Mouse (Mus musculus): ENCODE measurements around the gene Nme4.
"Not testable (repeated sequence)": the region's sequence is repeated elsewhere in the genome, so short reads cannot be mapped to it uniquely, and the experiment has no call there.

Nme4 gene

DNA sequence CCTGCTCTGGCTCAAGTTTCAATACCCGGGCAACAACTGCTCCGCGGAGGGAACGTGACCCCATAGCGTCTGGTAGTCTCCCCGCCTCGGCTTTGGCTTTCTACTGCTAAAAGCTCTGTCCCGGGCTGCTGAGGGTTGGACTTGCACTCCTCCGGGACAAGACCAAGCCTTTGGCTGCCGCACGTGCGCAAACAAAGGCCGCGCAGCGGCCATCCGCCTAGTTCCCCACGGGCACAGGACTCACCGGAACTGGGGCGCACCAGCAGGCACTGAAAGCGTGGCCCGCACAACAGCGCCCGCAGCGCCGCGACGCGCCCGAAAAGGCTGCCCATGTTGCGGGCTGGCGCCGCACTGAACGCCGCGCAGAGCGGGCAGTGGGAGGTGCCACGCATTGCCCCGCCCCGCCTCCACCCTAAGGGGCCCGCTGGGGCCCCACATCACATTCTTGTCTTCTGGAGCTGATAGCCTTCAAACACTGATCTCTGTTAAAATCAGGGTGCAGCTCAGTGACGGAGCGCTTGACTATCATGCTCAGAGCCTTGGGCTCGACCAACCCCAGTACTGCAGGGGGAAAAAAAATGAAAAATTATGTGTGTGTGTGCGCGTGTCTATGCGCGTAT lies at the start of gene Nme4:
Gene Nme4 (minus strand): TSS at position 482 of the 620 bp plus-strand sequence.
- no peak for DNase-seq (ENCODE audit: low read depth)

GRCm38 (mm10) chr17:26143386-26143785 lies 48.0 kb upstream of the Nme4 start:
- no peak for DNase-seq (ENCODE audit: low read depth)

DNA sequence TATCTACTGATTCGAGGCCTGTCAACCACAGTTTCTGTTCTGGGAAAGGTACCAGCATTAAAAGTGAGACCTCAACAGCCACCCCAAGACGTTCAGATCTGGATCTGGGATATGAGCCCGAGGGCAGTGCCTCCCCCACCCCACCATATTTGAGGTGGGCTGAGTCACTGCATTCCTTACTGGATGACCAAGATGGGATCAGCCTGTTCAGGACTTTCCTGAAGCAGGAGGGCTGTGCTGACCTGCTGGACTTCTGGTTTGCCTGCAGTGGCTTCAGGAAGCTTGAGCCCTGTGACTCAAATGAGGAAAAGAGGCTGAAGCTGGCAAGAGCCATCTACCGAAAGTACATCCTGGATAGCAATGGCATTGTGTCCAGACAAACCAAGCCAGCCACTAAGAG lies 47.4 kb upstream of the Nme4 start:
- DNase-seq (ENCODE audit: low read depth), result no peak

GRCm38 (mm10) chr17:26138901-26139381 lies 43.5 kb upstream of the Nme4 start:
- DNase-seq (ENCODE audit: low read depth), result no peak

DNA sequence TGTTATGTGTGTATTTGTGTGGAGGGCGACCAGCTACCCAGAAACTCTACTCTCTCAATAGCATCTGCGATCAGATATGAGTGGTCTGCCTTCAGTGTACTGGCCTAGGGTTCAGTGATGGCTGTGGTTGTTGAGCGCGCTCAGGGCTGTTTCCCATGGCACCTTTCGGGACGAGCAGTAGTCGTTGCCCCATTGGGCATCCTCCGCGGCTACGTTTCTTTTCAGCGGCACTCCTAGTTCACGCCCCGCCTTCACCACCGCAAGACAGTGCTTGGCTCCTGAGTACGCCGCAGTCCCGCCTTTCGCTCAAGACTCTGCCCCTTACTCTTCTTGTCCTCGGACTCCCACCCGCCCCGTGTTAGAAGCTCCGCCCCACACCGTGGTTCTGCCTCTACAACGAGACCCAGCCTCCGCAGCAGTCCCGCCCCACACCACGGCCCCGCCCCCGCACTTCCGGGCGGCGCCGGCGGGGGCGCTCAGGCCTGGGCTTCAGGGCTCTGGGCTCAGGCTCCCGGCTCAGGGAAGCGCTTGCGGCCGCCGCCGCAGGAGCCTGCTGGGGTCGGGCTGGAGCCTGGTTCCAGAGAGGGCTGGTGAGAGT lies 42.9 kb upstream of the Nme4 start, which contains the start of gene Axin1:
Gene Axin1 (plus strand): TSS at position 450 of the 598 bp plus-strand sequence.
- DNase-seq (ENCODE audit: low read depth), result peak; percentile 89

GRCm38 (mm10) chr17:26137751-26138130 lies 42.3 kb upstream of the Nme4 start:
- no peak for DNase-seq (ENCODE audit: low read depth)

GRCm38 (mm10) chr17:26137106-26137750 lies 41.8 kb upstream of the Nme4 start:
- no peak for DNase-seq (ENCODE audit: low read depth)

GRCm38 (mm10) chr17:26131856-26132853 lies 36.8 kb upstream of the Nme4 start:
- DNase-seq (ENCODE audit: low read depth), result no peak

GRCm38 (mm10) chr17:26131062-26131732 lies 35.8 kb upstream of the Nme4 start:
- DNase-seq (ENCODE audit: low read depth), result no peak

- no peak for DNase-seq (ENCODE audit: low read depth)
These were observed 29.8 kb upstream of the Nme4 start for GRCm38 (mm10) chr17:26125226-26125625.

- DNase-seq (ENCODE audit: low read depth), result no peak
These were observed 29.2 kb upstream of the Nme4 start for GRCm38 (mm10) chr17:26124560-26124959.

DNA sequence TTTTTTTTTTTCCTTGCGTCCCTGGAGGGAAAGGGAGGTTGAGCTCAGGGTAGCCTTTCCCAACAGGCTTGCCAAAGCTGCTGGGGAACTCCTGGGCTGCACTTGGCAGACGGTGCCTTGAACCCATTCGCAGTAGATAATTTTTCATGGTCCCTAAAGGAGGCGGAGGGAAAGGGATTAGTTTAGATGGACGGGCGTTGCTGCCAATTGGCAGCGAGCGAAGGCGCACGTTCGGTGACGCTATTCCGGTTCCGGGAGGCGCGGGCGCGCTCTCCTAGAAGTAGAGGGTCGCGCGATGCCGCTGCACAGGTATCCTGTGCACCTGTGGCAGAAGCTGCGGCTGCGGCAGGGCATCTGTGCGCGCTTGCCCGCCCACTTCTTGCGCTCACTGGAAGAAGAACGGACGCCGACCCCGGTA lies 27.9 kb upstream of the Nme4 start, which contains the start of gene Mrpl28:
Gene Mrpl28 (plus strand): TSS at position 234 of the 418 bp plus-strand sequence.
- peak; percentile 87 for DNase-seq (ENCODE audit: low read depth)

DNA sequence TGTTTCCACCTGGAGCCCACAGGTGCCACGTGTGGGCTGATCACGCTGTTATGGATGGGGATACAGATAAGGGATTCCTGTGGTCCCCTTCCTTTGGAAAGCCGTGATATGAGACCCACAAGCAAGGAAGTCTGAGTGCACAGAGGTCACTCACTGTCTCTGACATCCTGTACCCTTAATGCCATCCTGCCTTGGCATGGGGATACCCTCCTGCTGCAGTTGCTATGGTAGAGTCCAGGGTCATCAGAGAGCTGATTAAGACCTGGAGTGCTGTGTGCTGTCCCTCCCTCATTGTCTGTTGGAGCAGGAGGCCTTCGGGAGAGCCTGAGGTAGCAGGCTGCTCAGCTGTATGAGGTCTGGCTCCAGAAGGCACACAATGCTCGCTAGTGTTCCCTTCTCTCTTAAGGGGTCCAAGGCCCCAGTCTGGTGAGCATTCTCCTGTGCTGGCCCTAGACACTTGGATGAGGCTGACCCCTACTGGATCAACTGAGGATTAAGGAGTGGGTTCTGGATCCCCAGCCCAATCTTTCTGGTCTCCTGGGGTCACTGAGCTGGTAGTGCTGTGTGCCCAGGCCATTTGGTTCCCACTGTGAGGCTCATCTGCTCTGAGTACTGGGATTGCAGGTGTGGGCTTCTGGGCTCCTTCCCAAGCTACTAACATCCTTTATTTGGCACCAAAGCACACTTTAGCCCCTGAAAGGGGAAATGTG lies 27.2 kb upstream of the Nme4 start:
- no peak for DNase-seq (ENCODE audit: low read depth)

- peak; percentile 50 for DNase-seq (ENCODE audit: low read depth)
These were observed 24.6 kb upstream of the Nme4 start for GRCm38 (mm10) chr17:26119766-26120710.

- DNase-seq (ENCODE audit: low read depth), result no peak
These were observed 21.3 kb upstream of the Nme4 start for GRCm38 (mm10) chr17:26116503-26117258.

DNA sequence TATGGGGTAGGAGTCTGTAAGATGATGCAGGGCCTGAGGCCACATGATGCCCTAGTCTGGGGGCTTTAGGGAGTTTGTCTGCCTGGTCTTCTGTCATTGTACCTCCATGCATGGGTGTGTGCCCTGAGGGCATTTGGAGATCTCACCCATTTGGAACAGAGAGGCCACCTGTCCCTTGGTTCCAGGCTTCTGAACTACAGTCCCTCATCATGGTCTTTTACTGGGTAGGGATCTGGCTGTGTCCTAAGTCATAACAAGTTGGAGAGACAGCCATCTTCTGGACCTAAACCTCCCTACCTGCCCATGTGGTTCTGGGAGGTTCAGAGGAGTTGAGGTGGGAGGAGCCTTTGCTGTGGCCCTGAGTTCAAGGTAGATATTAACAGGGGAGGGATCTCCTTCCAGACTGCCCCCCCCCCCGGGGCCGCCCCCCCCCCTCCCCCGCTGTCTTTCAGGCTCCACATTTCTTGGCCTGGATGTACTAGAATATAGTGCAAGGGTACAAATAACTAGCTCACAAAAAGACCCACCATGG lies 20.6 kb upstream of the Nme4 start:
- no peak for DNase-seq (ENCODE audit: low read depth)

- no peak for DNase-seq (ENCODE audit: low read depth)
These were observed 19.9 kb upstream of the Nme4 start for GRCm38 (mm10) chr17:26115205-26115898.

GRCm38 (mm10) chr17:26114461-26114860 lies 19.1 kb upstream of the Nme4 start:
- DNase-seq (ENCODE audit: low read depth), result not testable (repeated sequence)
